Mouse (Mus musculus) right cerebral cortex, adult 2 months (tissue): ENCODE measurements at regions not wholly inside any gene's neighbourhood (a gene's known extent, or its start where the extent isn't known, plus 50 kb on each side); places are given as distances from the start of the nearest gene placed in this dataset.

Experiments used
- DNase-seq, 2 experiments: peaks; one replicate each; pipeline ENCODE4 v3.0.0; 2021 to 2022; ENCODE audit warnings: low spot score in 2 of 2

DNA sequence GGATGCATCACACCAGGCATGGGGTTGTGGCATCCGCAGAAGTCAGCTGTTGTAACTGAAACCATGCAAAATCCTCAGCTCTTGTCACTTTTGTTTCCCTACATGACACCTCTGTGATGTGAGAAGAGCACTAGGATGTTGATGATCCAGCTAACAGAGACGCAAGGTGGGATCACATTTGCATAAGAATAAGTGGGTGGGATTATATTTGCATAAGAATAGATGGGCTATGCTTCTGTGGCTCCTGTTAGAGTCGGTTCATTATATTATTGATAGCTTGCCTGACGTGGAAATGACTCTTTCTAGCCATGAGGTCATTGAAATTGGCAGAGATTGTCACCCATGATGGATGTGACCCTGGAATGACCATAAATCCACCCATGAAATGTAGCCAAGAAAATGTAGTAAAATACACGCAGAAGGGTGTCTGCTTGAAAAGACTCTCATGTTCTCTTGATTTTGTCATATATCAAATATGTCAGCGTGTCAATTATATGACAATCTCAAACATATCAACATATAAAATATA is 102.2 kb upstream of the Arg1 start:
- no peak for DNase-seq

- peak in 1 of 2 experiments; percentile 35 for DNase-seq
These were observed 96.4 kb upstream of the Arg1 start for GRCm38 (mm10) chr10:25023601-25024157.

- no peak for DNase-seq
These were observed 95.8 kb upstream of the Arg1 start for GRCm38 (mm10) chr10:25023044-25023540.

- DNase-seq: no peak
These were observed 91.7 kb upstream of the Arg1 start for GRCm38 (mm10) chr10:25018946-25019345.

DNA sequence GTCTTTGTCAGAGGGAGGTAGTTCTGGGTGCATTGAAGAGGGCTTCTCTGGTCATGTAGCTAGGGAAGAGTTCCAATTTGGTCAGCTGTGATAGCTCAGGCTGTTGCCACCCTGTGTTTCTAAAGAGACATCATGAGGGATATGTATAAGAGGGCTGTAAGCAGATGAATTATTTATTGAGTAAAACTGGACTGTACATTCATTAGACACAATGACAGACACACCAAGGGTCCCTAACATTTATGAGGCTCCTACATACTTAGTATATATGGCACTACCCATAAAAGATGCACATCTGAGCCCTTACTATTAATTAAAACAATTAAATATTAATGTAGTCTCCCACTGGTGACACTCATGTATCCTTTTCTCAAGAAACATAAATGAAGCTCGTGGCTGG is 90.6 kb upstream of the Arg1 start:
- DNase-seq: no peak

DNA sequence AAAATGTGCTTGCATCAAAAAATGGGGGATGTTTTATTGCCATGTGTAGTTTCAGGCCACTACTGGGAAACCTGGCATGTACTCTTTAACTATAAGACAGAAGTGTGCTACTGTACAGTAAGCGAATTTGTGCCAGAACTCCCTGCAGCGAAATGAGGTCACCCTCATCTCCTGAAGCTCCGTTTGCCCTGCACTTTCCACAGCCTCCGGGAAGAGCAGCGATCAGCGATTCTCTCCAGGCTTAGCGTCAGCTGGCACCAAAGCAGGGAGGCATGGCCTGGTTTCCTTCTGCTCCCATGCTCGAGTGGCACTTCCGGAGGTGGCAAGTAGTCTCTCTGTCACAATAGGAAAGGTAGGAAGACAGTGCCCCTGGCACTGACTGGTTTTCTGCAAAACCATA is 88.8 kb upstream of the Arg1 start:
- no peak for DNase-seq

DNA sequence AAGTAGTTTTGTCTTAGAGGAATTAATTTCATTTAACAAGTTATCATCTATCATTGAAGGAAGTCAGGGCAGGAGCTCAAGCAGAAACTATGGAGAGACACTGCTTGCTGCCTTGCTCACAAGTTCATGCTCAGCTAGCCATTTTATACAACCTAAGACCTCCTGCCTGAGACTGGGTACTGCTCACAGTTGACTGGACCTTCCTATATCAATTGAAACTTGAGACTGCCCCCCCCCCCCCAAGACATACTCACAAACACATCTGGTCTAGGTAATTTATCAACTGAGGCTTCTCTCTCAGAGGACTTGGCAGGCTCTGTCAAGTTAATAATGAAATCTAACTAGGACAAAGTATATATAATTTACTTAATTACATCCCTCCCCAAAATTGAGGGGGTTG is 84.8 kb upstream of the Arg1 start:
- DNase-seq: no peak

GRCm38 (mm10) chr10:25001299-25001698 is 74.0 kb upstream of the Arg1 start:
- DNase-seq: peak; percentile 71 to 80

DNA sequence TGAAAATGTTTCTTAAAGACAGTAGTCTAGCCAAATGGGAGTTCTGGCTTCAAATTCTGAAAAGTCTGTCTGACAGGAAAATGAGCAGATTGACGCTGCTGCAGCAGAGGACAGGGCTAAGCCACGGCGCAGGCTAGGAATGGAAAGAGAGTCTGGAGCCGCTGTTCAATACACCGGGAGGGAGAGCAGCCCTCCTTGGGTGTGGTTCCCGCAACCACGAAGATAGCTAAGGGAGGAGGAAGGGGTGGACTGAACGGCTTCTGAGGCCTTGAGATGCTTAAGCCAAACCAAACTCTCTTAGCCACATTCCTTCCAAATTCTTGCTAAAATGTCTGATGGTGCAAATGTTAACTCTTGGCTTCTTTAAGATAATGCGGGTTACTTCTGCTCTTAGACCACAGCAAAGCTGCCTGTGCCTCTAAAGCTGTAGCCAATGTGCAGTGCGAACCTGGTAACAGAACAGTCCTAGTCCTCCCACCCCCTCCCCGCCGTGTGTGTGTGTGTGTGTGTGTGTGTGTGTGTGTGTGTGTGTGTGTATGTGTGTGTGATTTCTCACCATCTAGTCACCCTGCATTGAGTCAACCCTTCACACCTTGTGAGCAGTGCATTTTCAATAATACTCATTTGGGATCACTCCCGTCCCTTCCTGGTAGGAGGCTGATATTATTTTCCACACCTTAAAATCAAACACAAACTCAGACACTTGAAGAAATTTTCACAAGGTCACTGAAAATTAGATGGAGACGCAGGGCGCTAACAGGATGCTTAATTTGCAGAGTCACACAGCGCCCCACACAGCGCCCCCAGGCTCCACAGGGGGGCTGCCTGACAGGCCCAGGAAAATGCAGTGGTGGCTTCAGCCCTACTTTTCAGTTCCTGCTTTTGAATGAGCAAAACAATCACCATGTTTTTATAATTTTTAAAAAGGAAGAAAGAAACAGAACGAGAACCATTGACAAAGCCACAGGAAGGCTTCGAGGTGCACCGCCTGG is 73.2 kb upstream of the Arg1 start:
- DNase-seq: no peak

- DNase-seq: no peak
These were observed 72.5 kb upstream of the Arg1 start for GRCm38 (mm10) chr10:24999807-25000206.

DNA sequence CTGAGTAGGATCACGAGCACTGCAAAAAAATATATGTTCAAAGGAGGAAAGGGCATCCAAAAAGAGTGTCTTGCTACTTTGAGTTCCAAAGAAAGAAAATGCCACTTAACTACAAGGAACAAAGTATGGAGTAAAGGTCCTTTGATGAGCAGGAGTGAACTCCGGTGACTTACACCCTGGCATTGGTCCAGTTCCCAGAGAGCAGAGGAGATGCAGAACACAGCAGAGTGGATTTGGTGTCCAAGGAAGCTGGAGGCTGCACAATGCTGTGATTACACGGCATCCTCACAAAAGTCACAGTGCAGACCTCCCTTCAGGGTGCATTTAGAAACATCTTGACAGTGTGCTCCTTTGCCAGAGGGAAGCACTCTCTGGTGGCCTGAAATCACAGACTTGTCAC is 70.4 kb upstream of the Arg1 start:
- DNase-seq: no peak

DNA sequence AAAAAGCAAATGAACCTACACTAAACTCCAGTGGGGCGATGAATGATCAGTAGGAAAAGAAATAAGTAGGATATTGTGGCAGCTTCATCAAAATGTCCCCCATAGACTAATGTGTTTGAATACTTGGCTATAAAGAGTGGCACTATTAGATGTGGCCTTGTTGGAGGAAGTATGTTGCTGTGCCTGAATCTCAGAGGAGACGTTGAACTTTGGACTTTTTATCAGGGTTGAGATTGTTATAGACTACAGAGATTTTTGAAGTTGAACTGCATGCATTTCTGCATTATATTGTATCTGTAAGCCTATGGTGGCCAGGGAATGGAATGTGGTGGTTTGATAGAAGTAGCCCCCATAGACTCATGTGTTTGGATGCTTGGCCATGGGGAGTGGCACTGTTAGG is 68.5 kb upstream of the Arg1 start:
- DNase-seq: no peak

GRCm38 (mm10) chr10:24989965-24990653 is 62.8 kb upstream of the Arg1 start:
- DNase-seq: no peak

DNA sequence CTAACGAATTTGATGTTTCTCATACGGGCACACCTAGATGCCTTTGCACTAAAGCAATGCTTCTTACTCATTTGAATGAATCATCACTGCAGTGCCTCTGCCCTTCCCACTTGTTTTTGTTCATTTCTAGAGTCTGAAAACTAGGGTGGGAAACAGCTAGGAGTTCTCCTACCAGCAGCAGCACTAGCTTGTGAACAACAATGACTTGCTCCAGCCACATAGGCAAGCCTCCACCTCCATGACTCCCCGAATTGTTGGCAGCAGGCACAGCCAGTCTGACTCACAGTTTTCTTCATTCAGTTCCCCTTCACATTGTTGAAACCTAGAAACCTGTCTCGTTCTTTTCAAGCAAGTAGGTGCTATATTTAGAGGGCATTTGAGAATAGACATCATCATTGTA is 57.5 kb upstream of the Arg1 start:
- peak; percentile 74 to 75 for DNase-seq

DNA sequence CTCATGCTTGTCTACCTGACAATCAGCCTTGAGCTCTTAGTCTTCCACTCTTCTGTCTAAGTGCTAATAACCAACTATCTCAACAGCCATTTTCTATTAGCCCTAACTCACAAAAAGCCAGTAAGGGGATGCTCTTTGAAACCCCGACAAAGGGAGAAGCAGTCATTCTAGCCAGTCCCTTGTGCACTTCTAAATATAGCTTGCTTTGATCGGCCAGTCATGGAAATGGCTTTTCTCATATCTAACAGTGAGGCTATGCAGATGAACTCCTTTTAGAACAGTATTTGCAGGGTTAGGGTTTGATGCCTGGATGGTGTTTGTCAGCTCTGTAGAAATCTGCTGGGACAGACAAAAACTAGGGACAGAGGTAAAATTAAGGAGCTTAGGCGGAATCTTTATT is 54.5 kb upstream of the Arg1 start:
- no peak for DNase-seq
